Mouse (Mus musculus): ENCODE results near the gene Camta1.

GRCm38 (mm10) chr4:151642418-151642817 is 219.3 kb downstream of the Camta1 start:
- TF ChIP-seq CTCF (IDR thresholded peaks at IDR 0.05; ENCODE audit: borderline replicate concordance, control insufficient read depth, extremely low read depth, insufficient read depth, low read length, poor library complexity) = no peak
- TF ChIP-seq POLR2A (IDR thresholded peaks at IDR 0.05; ENCODE audit: control insufficient read depth, extremely low read depth, insufficient read depth, low read length, poor library complexity) = no peak
